Mouse (Mus musculus): Measurements from ENCODE around the gene Nt5c2.

Gene Nt5c2

DNA sequence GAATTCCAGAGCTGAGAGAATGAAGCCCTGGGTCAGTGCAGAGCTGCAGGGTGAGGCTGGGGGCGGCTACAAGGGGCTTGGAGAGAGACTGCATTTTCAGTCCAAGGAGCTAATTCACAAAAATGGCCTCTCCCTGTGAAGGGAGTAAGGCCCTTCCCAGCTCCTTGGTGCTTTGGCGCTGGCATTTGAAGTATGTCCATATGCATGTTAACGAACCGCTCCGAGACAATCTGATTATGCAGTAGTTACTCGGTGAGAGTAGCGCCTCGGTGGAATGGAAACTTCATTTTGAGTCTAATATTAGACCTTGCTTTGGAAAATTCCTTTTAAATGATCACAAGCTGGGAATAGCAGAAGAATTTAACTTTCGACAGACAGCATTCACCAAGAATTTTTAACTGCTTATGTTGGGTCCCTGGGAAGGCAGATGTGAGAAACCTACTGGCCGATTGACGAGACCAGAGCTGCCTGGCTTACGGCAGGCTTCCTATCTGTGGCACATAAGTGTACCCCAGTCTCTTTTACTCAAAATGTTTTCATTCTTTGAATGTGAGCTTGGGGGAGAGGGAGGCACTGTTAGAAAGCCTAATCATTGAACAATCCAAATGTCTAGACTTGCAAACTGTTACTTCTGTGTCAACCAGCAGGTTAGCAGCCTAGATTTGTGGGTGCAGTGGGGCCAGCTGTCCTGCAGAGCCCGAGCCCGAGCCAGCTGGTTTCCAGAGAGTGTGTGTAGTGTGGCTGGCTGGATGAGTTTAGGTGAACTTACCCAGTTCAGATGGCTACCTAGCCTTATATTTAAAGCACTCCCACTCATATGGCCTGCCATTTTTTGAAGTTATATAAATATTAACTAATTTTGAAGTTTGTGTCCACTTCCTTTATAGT is 166.3 kb downstream of the Nt5c2 start:
- no peak for DNase-seq (ENCODE audit: low spot score in 2 of 2)

- DNase-seq (ENCODE audit: low spot score in 2 of 2), result no peak
Observed at GRCm38 (mm10) chr19:46846459-46846858, 168.5 kb downstream of the Nt5c2 start.

- no peak for DNase-seq (ENCODE audit: low spot score in 2 of 2)
Observed at GRCm38 (mm10) chr19:46846056-46846455, 168.9 kb downstream of the Nt5c2 start.

DNA sequence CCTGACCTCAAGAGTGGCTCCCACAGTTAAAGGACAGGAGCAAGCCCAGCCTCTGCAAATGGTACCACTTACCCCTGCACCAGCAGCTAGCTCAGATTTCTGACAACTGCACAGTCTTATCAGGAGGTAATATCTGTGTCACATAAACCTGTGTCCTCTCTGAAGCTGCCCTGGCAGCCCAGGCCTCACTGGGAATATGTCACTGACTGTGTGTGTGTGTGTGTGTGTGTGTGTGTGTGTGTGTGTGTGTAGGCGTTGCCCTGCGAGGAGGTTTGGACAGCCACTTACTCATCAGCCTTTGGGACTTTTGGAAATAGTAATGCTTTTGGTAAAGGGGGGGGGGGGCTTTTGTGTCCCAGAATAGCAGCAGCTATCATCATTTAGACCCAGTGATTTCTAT is 171.9 kb downstream of the Nt5c2 start:
- no peak for DNase-seq (ENCODE audit: low spot score in 2 of 2)

DNA sequence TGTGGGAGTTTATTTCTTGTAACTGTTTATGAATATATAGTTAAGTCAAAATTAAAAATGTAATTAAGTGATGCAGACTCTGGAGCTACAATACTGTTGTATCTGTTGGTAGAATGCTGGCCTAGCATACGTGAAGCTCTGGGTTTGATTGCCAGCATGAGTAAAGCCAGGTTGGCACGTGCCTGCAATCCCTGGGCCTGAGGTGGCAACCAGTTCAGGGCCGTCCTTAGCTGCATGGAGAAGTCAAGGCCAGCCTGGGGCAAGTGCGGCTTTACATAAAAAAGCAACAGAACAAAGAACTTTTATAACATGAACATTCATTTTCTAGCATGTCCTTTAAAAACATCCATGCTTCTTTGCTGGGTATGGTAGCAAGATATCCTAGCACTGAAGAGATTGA is 173.9 kb downstream of the Nt5c2 start:
- DNase-seq (ENCODE audit: low spot score in 2 of 2), result no peak

DNA sequence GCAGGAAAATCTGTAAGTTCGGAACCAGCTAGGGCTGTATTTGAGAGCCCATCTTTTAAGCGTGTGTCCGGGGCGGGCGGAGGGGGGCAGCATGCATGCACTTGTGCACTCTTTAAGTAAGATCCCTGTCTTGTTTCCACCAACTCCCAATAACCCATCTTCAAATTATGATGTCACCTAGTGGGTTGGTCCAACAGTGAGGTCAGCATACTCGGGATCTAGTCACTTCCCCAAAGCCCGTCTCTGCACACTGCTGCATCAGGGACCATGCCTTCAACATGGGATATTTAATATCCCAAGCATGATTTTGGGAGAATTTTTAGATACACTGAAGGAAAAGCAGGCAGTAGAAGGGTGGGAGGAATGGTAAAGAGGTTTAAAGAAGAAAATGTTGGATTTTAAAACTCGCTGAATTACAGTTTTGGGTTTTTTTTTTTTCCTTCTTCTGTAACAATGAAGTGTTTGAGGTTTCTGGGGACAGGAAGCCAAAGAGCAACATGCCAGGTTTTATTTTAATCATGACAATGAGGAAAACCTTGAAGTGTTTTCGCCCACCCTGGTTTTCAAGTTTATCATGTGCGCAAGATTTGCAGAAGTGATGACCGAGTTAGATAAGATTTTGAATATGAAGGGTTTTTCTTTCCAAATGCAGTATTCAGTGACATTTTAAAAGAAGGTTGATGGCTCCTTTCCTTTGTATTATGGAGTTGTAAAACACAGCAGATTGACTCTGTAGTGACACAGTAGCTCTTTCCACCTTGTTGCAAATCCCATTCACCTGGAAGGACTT is 177.5 kb downstream of the Nt5c2 start:
- no peak for DNase-seq (ENCODE audit: low spot score in 2 of 2)

DNA sequence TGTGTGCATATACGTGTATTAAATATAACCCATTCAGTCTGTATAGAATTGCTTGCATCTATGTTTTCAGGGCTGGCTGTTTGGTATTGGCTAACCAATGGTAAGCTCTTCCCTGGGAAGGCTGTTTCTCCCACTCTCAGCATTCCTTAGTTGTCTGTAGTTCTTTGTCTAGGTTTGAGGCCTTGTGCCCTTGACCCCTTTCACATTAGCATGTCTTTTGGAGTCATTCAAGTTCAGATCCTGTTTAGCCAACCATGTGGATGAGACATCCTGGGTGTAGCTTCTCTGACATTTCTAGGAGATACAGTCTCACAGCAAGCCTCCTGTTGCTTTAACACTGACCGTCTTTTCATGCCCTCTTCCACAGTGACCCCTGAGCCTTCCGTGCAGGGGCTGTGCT is 178.9 kb downstream of the Nt5c2 start:
- DNase-seq (ENCODE audit: low spot score in 2 of 2), result no peak

- DNase-seq (ENCODE audit: low spot score in 2 of 2), result no peak
Observed at GRCm38 (mm10) chr19:46835339-46835738, 179.6 kb downstream of the Nt5c2 start.

GRCm38 (mm10) chr19:46834301-46834700 is 180.7 kb downstream of the Nt5c2 start:
- no peak for DNase-seq (ENCODE audit: low spot score in 2 of 2)

All from thymus, postnatal 10 days (tissue).